ENCODE assay signal across 23 mouse cellular contexts in the genomic region with DNA sequence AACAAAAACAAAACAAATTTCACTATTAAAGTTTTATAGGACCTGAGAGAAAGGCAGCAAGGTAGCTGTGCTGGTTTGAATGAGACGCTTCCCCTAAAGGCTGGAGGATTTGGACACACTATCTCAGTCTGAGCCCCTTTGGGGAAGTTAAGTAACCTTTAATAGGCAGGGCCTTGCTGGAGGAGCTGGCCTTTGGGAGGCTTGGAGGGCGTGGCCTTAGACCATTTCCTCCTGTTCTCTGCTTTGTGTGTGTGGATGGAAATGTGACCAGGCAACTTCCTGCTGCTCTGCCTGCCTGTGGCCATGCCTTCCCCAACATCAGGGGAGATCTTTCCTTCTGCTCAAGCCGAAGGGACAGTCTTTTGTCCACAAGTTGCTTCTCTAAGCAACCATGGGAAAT. TPM values are rescaled to one million over a fixed set of nuclear protein-coding genes. Genes with fewer than 3 reads are reported as not detected.
A peak's percentile ranks its signal among the peaks of the same experiment; 100 is the strongest.
DNase-seq lines count a peak whose midpoint lies in the region; ATAC-seq and TF ChIP-seq lines count a peak whose summit lies in the region.
"Had no signal": no experiment of that assay in that cellular context is flagged by ENCODE, and none has a peak within 500 bp of the region (broad histone marks: within the 10 kb centered on the region; RNA-seq: fewer than 3 reads in every experiment).

No protein-coding gene starts in this region.

- H3K4me1 ChIP-seq in liver, postnatal 0 days (ENCODE audit: insufficient read depth), result no peaks in the 10 kb centered on the region
- H3K4me1 ChIP-seq in liver, embryonic 12.5 days, result no peaks in the 10 kb centered on the region
- no peaks in the 10 kb centered on the region for H3K4me1 ChIP-seq in ES-E14 (ENCODE audit: control insufficient read depth in 2 of 2, insufficient read depth in 2 of 2, low read length in 2 of 2, poor library complexity in 1 of 2)
- H3K4me1 ChIP-seq in forebrain, embryonic 11.5 days (replicated peaks; ENCODE audit: control insufficient read depth, insufficient read depth, low read length), result no peaks in the 10 kb centered on the region
- no peaks in the 10 kb centered on the region for H3K4me1 ChIP-seq in forebrain, embryonic 14.5 days (ENCODE audit: control insufficient read depth, insufficient read depth, low read length)
- H3K4me1 ChIP-seq: embryonic facial prominence, embryonic 10.5 days; heart, embryonic 15.5 days; hindbrain, embryonic 10.5 days; liver, embryonic 15.5 days; neural tube, embryonic 12.5 days had no signal

- peak; percentile 53 for DNase-seq in liver, postnatal 0 days
- peak; percentile 30 for DNase-seq in ES-E14 (ENCODE audit: low read depth, low spot score)
- DNase-seq in forebrain, embryonic 11.5 days (ENCODE audit: low spot score), result no peak
- DNase-seq in right cerebral cortex, adult 2 months (ENCODE audit: low spot score in 2 of 2), result no peak
- no peak for DNase-seq in forebrain, embryonic 14.5 days (ENCODE audit: low spot score)
- DNase-seq: adrenal gland, postnatal 10 days; B cell, adult 2 months; cerebellum, adult 18-20 months; cerebellum, postnatal 36 days; forebrain, postnatal 0 days; heart, adult 18-20 months; right cerebral cortex, postnatal 25 days; thymus, adult 18-20 months had no signal

- no peak overlapping the region for H3K9ac ChIP-seq in liver, postnatal 0 days (replicated peaks)
- no peak overlapping the region for H3K9ac ChIP-seq in liver, embryonic 12.5 days
- H3K9ac ChIP-seq in ES-E14 (ENCODE audit: insufficient read depth, low read depth, low read length, poor library complexity, severe bottlenecking), result no peak overlapping the region
- no peak overlapping the region for H3K9ac ChIP-seq in forebrain, embryonic 11.5 days (ENCODE audit: low read length)
- no peak overlapping the region for H3K9ac ChIP-seq in forebrain, embryonic 14.5 days (ENCODE audit: low read length)
- H3K9ac ChIP-seq: forebrain, postnatal 0 days; heart, embryonic 15.5 days; liver, embryonic 15.5 days; neural tube, embryonic 12.5 days had no signal

- 50% methylated on average over 3 of the region's 3 CpGs for WGBS in liver, postnatal 0 days (ENCODE audit: insufficient replicate concordance)
- 30% methylated on average over 3 of the region's 3 CpGs for WGBS in liver, embryonic 12.5 days (ENCODE audit: insufficient replicate concordance)
- WGBS in forebrain, embryonic 11.5 days, result 76% methylated on average over 3 of the region's 3 CpGs
- WGBS in forebrain, embryonic 14.5 days, result 77% methylated on average over 3 of the region's 3 CpGs

- no peaks in the 10 kb centered on the region for H3K27me3 ChIP-seq in liver, postnatal 0 days (ENCODE audit: insufficient read depth, low read length)
- H3K27me3 ChIP-seq in liver, embryonic 12.5 days (replicated peaks), result no peaks in the 10 kb centered on the region
- no peaks in the 10 kb centered on the region for H3K27me3 ChIP-seq in forebrain, embryonic 11.5 days (ENCODE audit: control insufficient read depth, insufficient read depth, low read length)
- H3K27me3 ChIP-seq in forebrain, embryonic 14.5 days (replicated peaks; ENCODE audit: control insufficient read depth, insufficient read depth, low read length), result no peaks in the 10 kb centered on the region
- H3K27me3 ChIP-seq: heart, embryonic 15.5 days; liver, embryonic 15.5 days; neural tube, embryonic 12.5 days had no signal

- H3K9me3 ChIP-seq in liver, postnatal 0 days (ENCODE audit: low read length), result no peaks in the 10 kb centered on the region
- H3K9me3 ChIP-seq in liver, embryonic 12.5 days (replicated peaks), result no peaks in the 10 kb centered on the region
- H3K9me3 ChIP-seq in ES-E14 (ENCODE audit: control insufficient read depth, insufficient read depth, low read depth, low read length), result no peaks in the 10 kb centered on the region
- no peaks in the 10 kb centered on the region for H3K9me3 ChIP-seq in forebrain, embryonic 11.5 days (ENCODE audit: control insufficient read depth, low read length)
- no peaks in the 10 kb centered on the region for H3K9me3 ChIP-seq in forebrain, embryonic 14.5 days (replicated peaks; ENCODE audit: control insufficient read depth, low read length)
- H3K9me3 ChIP-seq: embryonic facial prominence, embryonic 10.5 days; heart, embryonic 15.5 days; hindbrain, embryonic 10.5 days; liver, embryonic 15.5 days; neural tube, embryonic 12.5 days had no signal

- in situ Hi-C loops in ES-E14 (cut with MboI; ENCODE audit: low sequenced_read_pairs in 2 of 2, unreplicated experiment in 2 of 2), result no loop called here

- no peak for TF ChIP-seq EP300 in liver, postnatal 0 days (IDR thresholded peaks at IDR 0.05; ENCODE audit: low read depth)

- H3K4me2 ChIP-seq in liver, postnatal 0 days (ENCODE audit: low read depth, low read length), result no peak overlapping the region
- no peak overlapping the region for H3K4me2 ChIP-seq in liver, embryonic 12.5 days
- no peak overlapping the region for H3K4me2 ChIP-seq in forebrain, embryonic 11.5 days (ENCODE audit: low read depth, low read length, severe bottlenecking)
- no peak overlapping the region for H3K4me2 ChIP-seq in forebrain, embryonic 14.5 days (ENCODE audit: low read length)
- H3K4me2 ChIP-seq: heart, embryonic 15.5 days; liver, embryonic 15.5 days; neural tube, embryonic 12.5 days had no signal

- TF ChIP-seq CTCF in liver, postnatal 0 days (IDR thresholded peaks at IDR 0.05; ENCODE audit: low read depth), result no peak

- peak; percentile 10; the same call in 1 of the 2 replicates for ATAC-seq in liver, postnatal 0 days
- no peak for ATAC-seq in liver, embryonic 12.5 days
- peak; percentile 54; the same call in 1 of the 2 replicates for ATAC-seq in common myeloid progenitor, adult 5-6 weeks (replicated peaks; ENCODE audit: low read depth, poor library complexity, severe bottlenecking)
- ATAC-seq in megakaryocyte, adult 5-6 weeks (ENCODE audit: poor library complexity, severe bottlenecking), result peak; percentile 100
- ATAC-seq in forebrain, embryonic 11.5 days (replicated peaks; ENCODE audit: low FRiP score), result no peak
- ATAC-seq in forebrain, embryonic 14.5 days, result no peak
- ATAC-seq: forebrain, postnatal 0 days had no signal

- H3K4me3 ChIP-seq in liver, postnatal 0 days (ENCODE audit: low read depth, low read length), result no peak overlapping the region
- H3K4me3 ChIP-seq in liver, embryonic 12.5 days, result no peak overlapping the region
- no peak overlapping the region for H3K4me3 ChIP-seq in ES-E14 (ENCODE audit: insufficient read depth in 1 of 2, low read depth in 1 of 2, low read length in 2 of 2, poor library complexity in 1 of 2, severe bottlenecking in 1 of 2)
- no peak overlapping the region for H3K4me3 ChIP-seq in forebrain, embryonic 11.5 days (ENCODE audit: low read depth, low read length)
- no peak overlapping the region for H3K4me3 ChIP-seq in forebrain, embryonic 14.5 days (ENCODE audit: low read depth, low read length)
- H3K4me3 ChIP-seq: embryonic facial prominence, embryonic 10.5 days; heart, embryonic 15.5 days; hindbrain, embryonic 10.5 days; layer of hippocampus, adult 2 months; liver, embryonic 15.5 days; neural tube, embryonic 12.5 days had no signal

- H3K36me3 ChIP-seq in liver, postnatal 0 days (replicated peaks; ENCODE audit: insufficient read depth, low read length), result peaks cover 2% of the 10 kb centered on the region; the same call in 1 of the 2 replicates
- 0 out of 2 replicates have a peak, but pooled peaks cover 2% of the 10 kb centered on the region for H3K36me3 ChIP-seq in liver, embryonic 12.5 days
- H3K36me3 ChIP-seq in ES-E14 (ENCODE audit: control insufficient read depth, insufficient read depth, low read length, poor library complexity, severe bottlenecking), result no peaks in the 10 kb centered on the region
- H3K36me3 ChIP-seq in forebrain, embryonic 11.5 days (ENCODE audit: control insufficient read depth, insufficient read depth, low read length), result no peaks in the 10 kb centered on the region
- H3K36me3 ChIP-seq in forebrain, embryonic 14.5 days (ENCODE audit: control insufficient read depth, insufficient read depth, low read length), result no peaks in the 10 kb centered on the region
- H3K36me3 ChIP-seq: heart, embryonic 15.5 days; neural tube, embryonic 12.5 days had no signal

- no peak overlapping the region for H3K27ac ChIP-seq in liver, postnatal 0 days (ENCODE audit: low read depth)
- no peak overlapping the region for H3K27ac ChIP-seq in liver, embryonic 12.5 days
- H3K27ac ChIP-seq in ES-E14 (ENCODE audit: insufficient read depth, low read depth, low read length, poor library complexity, severe bottlenecking), result no peak overlapping the region
- H3K27ac ChIP-seq in forebrain, embryonic 11.5 days (ENCODE audit: low read depth, low read length), result no peak overlapping the region
- no peak overlapping the region for H3K27ac ChIP-seq in forebrain, embryonic 14.5 days (ENCODE audit: low read depth, low read length)
- H3K27ac ChIP-seq: embryonic facial prominence, embryonic 10.5 days; heart, embryonic 15.5 days; hindbrain, embryonic 10.5 days; layer of hippocampus, adult 2 months; liver, embryonic 15.5 days; neural tube, embryonic 12.5 days had no signal

TF ChIP-seq in ES-E14, 5 proteins besides CTCF, POLR2A, EP300 and RAD21:
- TF ChIP-seq ZC3H11A (IDR thresholded peaks at IDR 0.05; ENCODE audit: borderline replicate concordance, low read depth, low read length) (no peak), CHD2 (IDR thresholded peaks at IDR 0.05; ENCODE audit: low read depth, low read length) (no peak), HCFC1 (IDR thresholded peaks at IDR 0.05; ENCODE audit: borderline replicate concordance, insufficient read depth, low read length) (no peak), MAFK (IDR thresholded peaks at IDR 0.05; ENCODE audit: insufficient read depth, low read depth, low read length) (no peak), ZNF384 (IDR thresholded peaks at IDR 0.05; ENCODE audit: low read depth, low read length) (no peak)

RNA-seq across cellular contexts. Expression of gene Cd302, which starts 14.0 kb away (rescaled TPM):
- polyA plus RNA-seq in liver, postnatal 0 days (2015; fragmentation: Nextera tagmentation; extraction: Ambion mirVana), result 349 and 375 TPM in 2 replicates
- 42.2 and 42.4 TPM in 2 replicates for polyA plus RNA-seq in liver, embryonic 12.5 days (2016; fragmentation: Nextera tagmentation; extraction: Ambion mirVana)
- 2.5 and 3.6 TPM in 2 replicates for total RNA-seq in ES-E14 (2012; rRNA removed)
- total RNA-seq in common myeloid progenitor, adult 5-6 weeks (2017), result 2.9 and 8.8 TPM in 2 replicates
- 66.5 and 80.8 TPM in 2 replicates for total RNA-seq in megakaryocyte, adult 5-6 weeks (2015)
- 29.1 and 36.1 TPM in 2 replicates for total RNA-seq in megakaryocyte, adult 5-6 weeks (2017)
- 10.7 and 11.4 TPM in 2 replicates for polyA plus RNA-seq in forebrain, embryonic 11.5 days (2014; fragmentation: Nextera tagmentation; extraction: Ambion mirVana)
- polyA plus RNA-seq in forebrain, embryonic 14.5 days (2014; fragmentation: Nextera tagmentation; extraction: Ambion mirVana), result 12.2 and 12.6 TPM in 2 replicates
- total RNA-seq: megakaryocyte-erythroid progenitor cell, adult 5-6 weeks had no signal

Comparison
In these comparisons a context has a peak if more than half of its experiments do, and no peak if none do; other contexts are left out.
1. ATAC-seq: peak in liver, postnatal 0 days (single experiment), common myeloid progenitor, adult 5-6 weeks (single experiment) and megakaryocyte, adult 5-6 weeks (single experiment); none in liver, embryonic 12.5 days (single experiment), forebrain, embryonic 11.5 days (single experiment) and forebrain, embryonic 14.5 days (single experiment).
2. DNase-seq: peak in liver, postnatal 0 days (single experiment) and ES-E14 (single experiment); none in forebrain, embryonic 11.5 days (single experiment), right cerebral cortex, adult 2 months (0 of 2) and forebrain, embryonic 14.5 days (single experiment).